Mouse (Mus musculus): ENCODE results near the gene Fer.

Gene Fer

GRCm38 (mm10) chr17:64140063-64140850 is 277.4 kb downstream of the Fer start:
- DNase-seq (ENCODE audit: low spot score), result no peak

- no peak for DNase-seq (ENCODE audit: low spot score)
Observed at GRCm38 (mm10) chr17:64141856-64142255, 279.0 kb downstream of the Fer start.

GRCm38 (mm10) chr17:64146409-64146808 is 283.5 kb downstream of the Fer start:
- no peak for DNase-seq (ENCODE audit: low spot score)

- DNase-seq (ENCODE audit: low spot score), result no peak
Observed at GRCm38 (mm10) chr17:64150717-64151116, 287.9 kb downstream of the Fer start.

GRCm38 (mm10) chr17:64167731-64168130 is 304.9 kb downstream of the Fer start:
- DNase-seq (ENCODE audit: low spot score), result no peak

- DNase-seq (ENCODE audit: low spot score), result no peak
Observed at GRCm38 (mm10) chr17:64170019-64170418, 307.2 kb downstream of the Fer start.

- DNase-seq (ENCODE audit: low spot score), result no peak
Observed at GRCm38 (mm10) chr17:64172474-64172873, 309.6 kb downstream of the Fer start.

- DNase-seq (ENCODE audit: low spot score), result no peak
Observed at GRCm38 (mm10) chr17:64180546-64180945, 317.7 kb downstream of the Fer start.

GRCm38 (mm10) chr17:64181291-64181690 is 318.4 kb downstream of the Fer start:
- DNase-seq (ENCODE audit: low spot score), result no peak

GRCm38 (mm10) chr17:64182599-64182998 is 319.7 kb downstream of the Fer start:
- no peak for DNase-seq (ENCODE audit: low spot score)

GRCm38 (mm10) chr17:64183196-64183595 is 320.3 kb downstream of the Fer start:
- no peak for DNase-seq (ENCODE audit: low spot score)
